Mouse (Mus musculus) MEL (cell line): ENCODE measurements around the gene Tkt. TPM values are rescaled to one million over a fixed set of nuclear protein-coding genes. Genes with fewer than 3 reads are reported as not detected.
"Not testable (repeated sequence)": the region's sequence is repeated elsewhere in the genome, so short reads cannot be mapped to it uniquely, and the experiment has no call there.

Experiments used
- DNase-seq: peaks from one replicate; pipeline ENCODE4 v3.0.0; 2011; ENCODE audit warnings: low read depth, low spot score
- H3K27ac ChIP-seq: 2 replicates; pipeline ENCODE4 v1.5.1; 2012; ENCODE audit warnings: low read depth, mild to moderate bottlenecking, control low read depth, low read length, moderate library complexity; ENCODE audit not compliant: control insufficient read depth
- H3K27me3 ChIP-seq, 2 experiments: fragments of 150-350 bp in 1 of 2; sonication (generic) in 1 of 2; 2 replicates each; pipeline ENCODE4 v1.6.1; 2012; ENCODE audit warnings: low read length in 2 of 2, mild to moderate bottlenecking in 2 of 2, improper control_type of control experiment in 1 of 2, moderate library complexity in 1 of 2; ENCODE audit not compliant: insufficient read depth in 2 of 2, control insufficient read depth in 1 of 2
- H3K36me3 ChIP-seq, 2 experiments: 2 replicates each; pipeline ENCODE4 v1.6.1; 2012 to 2014; ENCODE audit warnings: low read length in 2 of 2, improper control_type of control experiment in 1 of 2, inconsistent platforms in 1 of 2, mild to moderate bottlenecking in 1 of 2; ENCODE audit not compliant: insufficient read depth in 2 of 2, control insufficient read depth in 1 of 2
- H3K4me1 ChIP-seq, 2 experiments: fragments of 150-350 bp in 1 of 2; sonication (generic) in 1 of 2; 2 replicates each; pipeline ENCODE4 v1.6.1; 2012; ENCODE audit warnings: low read length in 2 of 2, improper control_type of control experiment in 1 of 2, mild to moderate bottlenecking in 1 of 2; ENCODE audit not compliant: insufficient read depth in 2 of 2, control insufficient read depth in 1 of 2
- H3K4me3 ChIP-seq, 2 experiments: fragments of 150-350 bp in 1 of 2; sonication (generic) in 1 of 2; 2 replicates each; pipeline ENCODE4 v1.5.1; 2012; ENCODE audit warnings: low read depth in 2 of 2, low read length in 2 of 2, mild to moderate bottlenecking in 2 of 2, moderate library complexity in 2 of 2, control low read depth in 1 of 2, improper control_type of control experiment in 1 of 2; ENCODE audit not compliant: control insufficient read depth in 1 of 2, insufficient read depth in 1 of 2
- H3K79me2 ChIP-seq: 2 replicates; pipeline ENCODE4 v1.6.1; 2012; ENCODE audit warnings: mild to moderate bottlenecking, low read length, moderate library complexity; ENCODE audit not compliant: control insufficient read depth, poor library complexity, insufficient read depth
- H3K9ac ChIP-seq: 2 replicates; pipeline ENCODE4 v1.6.1; 2012; ENCODE audit warnings: low read depth, mild to moderate bottlenecking, control low read depth, low read length, moderate library complexity; ENCODE audit not compliant: control insufficient read depth, poor library complexity, severe bottlenecking
- H3K9me3 ChIP-seq: fragments of 150-350 bp; sonication (generic); replicated peaks from 2 replicates; pipeline ENCODE4 v1.6.1; 2012; ENCODE audit warnings: mild to moderate bottlenecking, low read length, improper control_type of control experiment, moderate library complexity; ENCODE audit not compliant: insufficient read depth
- CHD1 ChIP-seq: IDR thresholded peaks from 2 replicates; pipeline ENCODE4 v1.6.1; 2012; ENCODE audit warnings: low read depth, mild to moderate bottlenecking, inconsistent platforms, low read length, improper control_type of control experiment
- CTCF ChIP-seq, 3 experiments: IDR thresholded peaks in 2 of 3; conservative IDR thresholded peaks in 1 of 3; 2 replicates each; pipeline ENCODE4 v1.5.1; 2011 to 2012; ENCODE audit warnings: low read length in 3 of 3, low read depth in 2 of 3, mild to moderate bottlenecking in 2 of 3, improper control_type of control experiment in 1 of 3, inconsistent platforms in 1 of 3, mixed read lengths in 1 of 3, moderate library complexity in 1 of 3; ENCODE audit not compliant: control insufficient read depth in 1 of 3, insufficient read depth in 1 of 3, poor library complexity in 1 of 3, severe bottlenecking in 1 of 3
- E2F4 ChIP-seq: IDR thresholded peaks from 2 replicates; pipeline ENCODE4 v1.6.1; 2011; ENCODE audit warnings: low read depth, low read length, improper control_type of control experiment, borderline replicate concordance
- ELF1 ChIP-seq: IDR thresholded peaks from 2 replicates; pipeline ENCODE4 v1.6.1; 2014; ENCODE audit warnings: low read depth, mild to moderate bottlenecking, inconsistent platforms, low read length, improper control_type of control experiment, moderate library complexity
- GATA1 ChIP-seq: IDR thresholded peaks from 2 replicates; pipeline ENCODE4 v1.6.1; 2011; ENCODE audit warnings: low read depth, low read length, improper control_type of control experiment
- JUND ChIP-seq: IDR thresholded peaks from 2 replicates; pipeline ENCODE4 v1.6.1; 2011; ENCODE audit warnings: low read depth, mild to moderate bottlenecking, improper control_type of control experiment, low read length
- KAT2A ChIP-seq: conservative IDR thresholded peaks from 2 replicates; pipeline ENCODE4 v1.6.1; 2012; ENCODE audit warnings: low read depth, low read length, improper control_type of control experiment, inconsistent platforms
- MAFK ChIP-seq: IDR thresholded peaks from 2 replicates; pipeline ENCODE4 v1.6.1; 2011; ENCODE audit warnings: low read depth, mild to moderate bottlenecking, low read length, improper control_type of control experiment, borderline replicate concordance
- MAX ChIP-seq: IDR thresholded peaks from 2 replicates; pipeline ENCODE4 v1.6.1; 2011; ENCODE audit warnings: low read length, improper control_type of control experiment
- MXI1 ChIP-seq: IDR thresholded peaks from 2 replicates; pipeline ENCODE4 v1.6.1; 2011; ENCODE audit warnings: mild to moderate bottlenecking, low read depth, low read length, improper control_type of control experiment
- MYC ChIP-seq: IDR thresholded peaks from 2 replicates; pipeline ENCODE4 v1.6.1; 2011; ENCODE audit warnings: low read depth, mild to moderate bottlenecking, low read length, improper control_type of control experiment, moderate library complexity
- NELFE ChIP-seq: IDR thresholded peaks from 2 replicates; pipeline ENCODE4 v1.6.1; 2011; ENCODE audit warnings: low read depth, low read length, improper control_type of control experiment
- NRF1 ChIP-seq: IDR thresholded peaks from 2 replicates; pipeline ENCODE4 v1.6.1; 2014; ENCODE audit warnings: low read depth, mild to moderate bottlenecking, inconsistent platforms, low read length, improper control_type of control experiment, moderate library complexity; ENCODE audit not compliant: poor library complexity, insufficient read depth, severe bottlenecking
- POLR2AphosphoS2 ChIP-seq: IDR thresholded peaks from 2 replicates; pipeline ENCODE4 v1.6.1; 2011; ENCODE audit warnings: low read length, improper control_type of control experiment
- POLR2AphosphoS5 ChIP-seq: IDR thresholded peaks from 2 replicates; pipeline ENCODE4 v1.6.1; 2012; ENCODE audit warnings: low read depth, borderline replicate concordance, mild to moderate bottlenecking, inconsistent platforms, low read length, moderate library complexity, mixed read lengths
- RAD21 ChIP-seq: IDR thresholded peaks from 2 replicates; pipeline ENCODE4 v1.6.1; 2011; ENCODE audit warnings: mild to moderate bottlenecking, low read depth, low read length, improper control_type of control experiment
- RCOR1 ChIP-seq: IDR thresholded peaks from 2 replicates; pipeline ENCODE4 v1.6.1; 2012; ENCODE audit warnings: low read depth, mild to moderate bottlenecking, inconsistent platforms, low read length, improper control_type of control experiment
- SIN3A ChIP-seq: IDR thresholded peaks from 2 replicates; pipeline ENCODE4 v1.6.1; 2012; ENCODE audit warnings: low read length, improper control_type of control experiment, inconsistent platforms
- SMC3 ChIP-seq: IDR thresholded peaks from 2 replicates; pipeline ENCODE4 v1.6.1; 2011; ENCODE audit warnings: low read depth, low read length, improper control_type of control experiment
- TCF12 ChIP-seq: IDR thresholded peaks from 2 replicates; pipeline ENCODE4 v1.6.1; 2014; ENCODE audit warnings: low read depth, mild to moderate bottlenecking, inconsistent platforms, low read length, improper control_type of control experiment, moderate library complexity
- UBTF ChIP-seq: IDR thresholded peaks from 2 replicates; pipeline ENCODE4 v1.6.1; 2012; ENCODE audit warnings: low read depth, mild to moderate bottlenecking, inconsistent platforms, low read length, improper control_type of control experiment, moderate library complexity, borderline replicate concordance; ENCODE audit not compliant: insufficient read depth
- ZC3H11A ChIP-seq: IDR thresholded peaks from 2 replicates; pipeline ENCODE4 v1.6.1; 2012; ENCODE audit warnings: low read depth, mild to moderate bottlenecking, inconsistent platforms, low read length, improper control_type of control experiment
- ZMIZ1 ChIP-seq: IDR thresholded peaks from 2 replicates; pipeline ENCODE4 v1.6.1; 2012; ENCODE audit warnings: low read depth, mild to moderate bottlenecking, inconsistent platforms, low read length, improper control_type of control experiment, moderate library complexity
- ZNF384 ChIP-seq: IDR thresholded peaks from 2 replicates; pipeline ENCODE4 v1.6.1; 2012; ENCODE audit warnings: low read depth, mild to moderate bottlenecking, inconsistent platforms, low read length, improper control_type of control experiment
- polyA plus RNA-seq, 2 experiments: library from polyadenylated mRNA; stranded (reverse) in 1 of 2; unstranded in 1 of 2; fragments of >175 nt in 1 of 2; fragments of >200 nt in 1 of 2; gene quantifications; 2 replicates each; pipeline versions ENCODE4 v1.2.1 to v1.2.4; 2012; ENCODE audit warnings: low replicate concordance in 2 of 2, low read depth in 1 of 2; ENCODE audit not compliant: insufficient read length in 2 of 2, insufficient read depth in 1 of 2, missing spikeins in 1 of 2
- total RNA-seq: library from RNA; depleted of rRNA; stranded (reverse); fragments of 300-350 nt; gene quantifications from 2 replicates; pipeline ENCODE4 v1.2.3, GENCODE M21; 2012

Gene Tkt
- total and polyA plus RNA-seq, 3 experiments, result 115 to 1,273 (median 640) TPM

- no peak overlapping the region for H3K4me3 ChIP-seq
- H3K36me3 ChIP-seq, result no peaks in the 10 kb centered on the region
- DNase-seq, result no peak
- H3K79me2 ChIP-seq, result no peaks in the 10 kb centered on the region
- no peak overlapping the region for H3K9ac ChIP-seq
- H3K27me3 ChIP-seq, result no peaks in the 10 kb centered on the region
- no peak overlapping the region for H3K27ac ChIP-seq
- H3K9me3 ChIP-seq, result no peaks in the 10 kb centered on the region
- TF ChIP-seq ZC3H11A (no peak), JUND (no peak), RCOR1 (no peak), E2F4 (no peak), ELF1 (no peak)
- TF ChIP-seq, all 39 proteins: peak for 0
- H3K4me1 ChIP-seq, result no peaks in the 10 kb centered on the region
These were observed 6.6 kb upstream of the Tkt start for GRCm38 (mm10) chr14:30541541-30541940.

GRCm38 (mm10) chr14:30543331-30543730 lies 4.8 kb upstream of the Tkt start:
- not testable (repeated sequence) for H3K9ac ChIP-seq, H3K27me3 ChIP-seq, H3K4me3 ChIP-seq, DNase-seq, H3K79me2 ChIP-seq, H3K9me3 ChIP-seq, H3K27ac ChIP-seq, H3K4me1 ChIP-seq, H3K36me3 ChIP-seq
- TF ChIP-seq ZC3H11A (peak; percentile 44), CTCF (IDR thresholded peaks at IDR 0.05 in 2 of 3, conservative IDR thresholded peaks at IDR 0.05 in 1 of 3; ENCODE audit: control insufficient read depth in 1 of 3, insufficient read depth in 1 of 3, low read depth in 2 of 3, low read length in 3 of 3, poor library complexity in 1 of 3, severe bottlenecking in 1 of 3) (peak; percentile 10 to 52 (median 30); a peak in 4 of 6 replicates), RAD21 (peak; percentile 45), SMC3 (peak; percentile 59)

GRCm38 (mm10) chr14:30548965-30549776 lies 1.0 kb downstream of the Tkt start:
- Histone ChIP-seq H3K9ac (peak overlapping the region; percentile 78), H3K27ac (peak overlapping the region; percentile 89), H3K9me3 (no peaks in the 10 kb centered on the region), H3K4me3 (peak overlapping the region; percentile 69 to 85), H3K4me1 (peaks cover 7 to 39% of the 10 kb centered on the region in 2 experiments; a peak in 3 of 4 replicates), H3K27me3 (no peaks in the 10 kb centered on the region), H3K79me2 (peaks cover 50% of the 10 kb centered on the region), H3K36me3 (peaks cover 6 to 33% of the 10 kb centered on the region in 2 experiments)
- peak; percentile 96 for DNase-seq
- TF ChIP-seq ZMIZ1 (peak; percentile 90), NELFE (peak; percentile 97), KAT2A (no peak), NRF1 (no peak), RAD21 (no peak), ZC3H11A (no peak), MAFK (no peak), GATA1 (no peak), MXI1 (peak; percentile 82), SIN3A (peak; percentile 41; the same call in 1 of the 2 replicates), MYC (peak; percentile 87), POLR2AphosphoS2 (peak; percentile 85), TCF12 (no peak; the same call in none of the 2 replicates), RCOR1 (no peak), MAX (peak; percentile 75; the same call in 1 of the 2 replicates), ZNF384 (no peak), UBTF (no peak), CHD1 (0 out of 2 replicates have a peak, but pooled peaks have one; percentile 66), POLR2AphosphoS5 (no peak)
